Mouse (Mus musculus) thymus, postnatal 25 days (tissue): ENCODE measurements around the gene Ltn1.
A peak's percentile ranks its signal among the peaks of the same experiment; 100 is the strongest.

Experiments
- DNase-seq: peaks from one replicate; pipeline ENCODE4 v3.0.0; 2022

The Ltn1 gene

GRCm38 (mm10) chr16:87387444-87387977 lies 44.9 kb downstream of the Ltn1 start:
- no peak for DNase-seq

DNA sequence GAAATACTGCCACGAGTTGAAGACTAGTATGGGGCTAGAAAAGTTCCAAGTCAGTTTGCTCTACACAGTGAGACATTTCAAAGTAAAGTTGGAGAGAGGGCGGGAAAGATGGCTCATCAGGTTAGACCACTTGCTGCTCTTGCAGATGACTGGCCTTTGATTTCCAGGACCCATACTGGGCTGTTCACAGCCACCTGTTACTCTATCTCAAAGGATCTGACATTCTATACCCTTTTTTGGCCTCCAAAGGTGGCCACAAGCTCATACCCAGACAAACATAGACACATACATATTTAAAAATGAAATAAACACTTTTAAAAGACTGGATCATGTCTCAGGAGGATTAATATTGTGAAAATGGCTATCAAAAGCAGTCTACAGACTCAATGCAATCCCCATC lies 48.0 kb downstream of the Ltn1 start:
- DNase-seq = no peak

- no peak for DNase-seq
Observed at GRCm38 (mm10) chr16:87382996-87383395, 49.4 kb downstream of the Ltn1 start.

- no peak for DNase-seq
Observed at GRCm38 (mm10) chr16:87366445-87366844, 66.0 kb downstream of the Ltn1 start.

- no peak for DNase-seq
Observed at GRCm38 (mm10) chr16:87366035-87366434, 66.4 kb downstream of the Ltn1 start.

DNA sequence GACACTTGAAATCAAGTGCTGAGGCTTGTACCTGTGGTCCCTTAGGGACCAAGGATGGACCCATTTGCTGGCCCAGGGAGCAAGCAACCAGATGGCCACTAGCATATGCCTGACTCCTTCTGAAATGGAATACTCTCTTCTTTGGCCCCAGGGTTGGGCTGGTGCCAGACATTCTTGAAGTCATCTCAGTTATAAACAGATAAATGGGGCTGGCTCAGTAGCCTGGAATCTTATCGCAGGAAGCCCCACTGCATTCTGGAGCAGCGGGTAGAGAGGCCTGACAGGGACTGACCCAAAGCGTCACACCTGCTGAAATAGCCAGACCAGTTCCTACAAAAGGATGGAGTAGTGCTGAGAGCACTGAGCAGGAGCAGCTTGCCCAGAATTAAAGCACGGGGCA lies 68.2 kb downstream of the Ltn1 start:
- DNase-seq = no peak

DNA sequence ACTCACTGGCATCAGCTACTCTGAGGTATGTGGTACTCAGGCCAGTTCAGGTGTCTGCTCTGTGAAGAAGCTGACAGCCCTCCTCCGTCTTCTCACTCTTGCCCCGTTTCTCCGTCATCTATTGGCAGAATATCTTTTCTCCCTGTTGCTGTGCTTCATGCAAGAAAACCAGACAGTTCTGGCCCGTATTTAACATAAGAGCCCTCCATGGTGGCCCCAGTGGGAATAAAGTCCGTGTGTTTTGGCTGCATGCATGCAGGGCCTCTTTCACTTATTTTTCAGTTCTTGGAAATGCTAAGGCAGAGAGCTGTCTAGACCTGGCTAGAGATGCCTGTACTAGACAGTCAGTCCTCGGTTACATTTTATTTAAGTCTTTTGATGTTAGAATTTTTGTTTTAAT lies 72.3 kb downstream of the Ltn1 start:
- no peak for DNase-seq

DNA sequence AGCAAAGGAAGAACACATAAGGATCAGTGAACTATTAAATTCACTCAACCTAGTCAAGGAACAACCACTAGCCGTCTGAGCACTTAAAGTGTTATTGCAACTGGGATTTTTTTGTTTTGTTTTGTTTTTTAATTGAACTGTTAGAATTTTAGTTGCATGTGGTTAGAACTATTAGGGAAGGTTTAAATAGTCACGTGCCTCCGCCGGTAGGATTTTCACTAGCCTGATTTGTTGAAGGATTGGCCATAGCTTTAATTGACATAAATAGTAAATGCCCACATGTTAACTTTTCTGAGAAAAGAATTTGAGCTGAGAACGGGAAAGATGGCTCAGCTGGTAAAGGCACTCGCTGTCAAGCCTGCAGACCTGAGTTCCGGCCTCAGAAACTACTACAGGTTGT lies 77.7 kb downstream of the Ltn1 start:
- no peak for DNase-seq

GRCm38 (mm10) chr16:87354075-87354583 lies 78.3 kb downstream of the Ltn1 start, which contains the start of gene N6amt1:
TSS of gene N6amt1 (plus strand) at chr16:87354185.
- peak; percentile 95 for DNase-seq

DNA sequence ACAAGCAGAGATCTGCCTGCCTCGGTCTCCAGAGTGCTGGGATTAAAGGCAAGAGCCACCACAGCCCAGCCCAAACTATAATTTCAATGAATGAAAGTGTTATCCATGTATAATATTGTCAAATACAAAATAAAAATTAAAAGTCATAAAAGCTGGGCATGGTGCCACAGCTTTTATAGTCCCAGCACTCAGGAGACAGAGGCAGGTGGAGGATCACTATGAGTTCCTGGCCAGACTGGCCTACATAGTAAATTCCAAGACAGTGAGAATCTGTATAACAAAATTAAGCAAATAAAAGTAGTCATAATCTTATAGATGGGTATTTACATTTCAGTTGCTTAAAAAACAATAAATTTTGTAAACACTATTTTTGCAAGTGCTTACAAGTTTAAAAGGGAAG lies 78.8 kb downstream of the Ltn1 start:
- DNase-seq = no peak

DNA sequence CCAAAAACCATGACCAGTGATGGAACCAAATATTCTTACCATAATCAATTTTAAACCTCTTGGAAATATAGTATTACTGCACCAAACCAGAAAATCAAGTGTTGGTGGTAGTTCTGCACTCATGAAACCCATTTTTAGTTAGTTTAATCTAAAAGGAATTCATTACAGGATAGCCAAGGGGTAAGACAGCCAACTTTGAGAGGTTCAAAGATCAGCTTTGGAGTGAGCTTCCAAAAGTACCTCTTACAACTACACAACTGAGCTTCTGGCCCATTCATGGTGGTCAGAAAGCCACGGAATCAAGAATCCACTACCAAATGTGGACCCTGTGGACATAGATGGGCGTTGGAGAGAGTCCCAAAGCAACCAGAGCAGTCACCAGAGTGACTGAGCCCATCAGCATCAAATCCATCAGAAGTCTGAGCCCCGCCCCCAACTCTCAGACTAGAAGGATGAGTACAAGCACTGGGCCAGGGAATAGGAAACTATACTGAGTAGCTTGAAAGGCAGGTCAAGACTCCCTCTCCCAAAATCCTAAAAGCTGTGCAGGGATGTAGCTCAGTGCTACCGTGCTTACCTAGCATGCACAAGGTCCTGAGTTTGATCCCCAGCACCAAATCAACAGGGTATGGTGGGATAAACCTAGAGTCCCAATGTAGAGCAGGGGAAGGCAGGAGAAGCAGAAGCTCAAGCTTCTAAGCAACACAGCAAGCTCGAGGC lies 80.9 kb downstream of the Ltn1 start:
- DNase-seq = no peak

GRCm38 (mm10) chr16:87348133-87348532 lies 84.3 kb downstream of the Ltn1 start:
- no peak for DNase-seq

DNA sequence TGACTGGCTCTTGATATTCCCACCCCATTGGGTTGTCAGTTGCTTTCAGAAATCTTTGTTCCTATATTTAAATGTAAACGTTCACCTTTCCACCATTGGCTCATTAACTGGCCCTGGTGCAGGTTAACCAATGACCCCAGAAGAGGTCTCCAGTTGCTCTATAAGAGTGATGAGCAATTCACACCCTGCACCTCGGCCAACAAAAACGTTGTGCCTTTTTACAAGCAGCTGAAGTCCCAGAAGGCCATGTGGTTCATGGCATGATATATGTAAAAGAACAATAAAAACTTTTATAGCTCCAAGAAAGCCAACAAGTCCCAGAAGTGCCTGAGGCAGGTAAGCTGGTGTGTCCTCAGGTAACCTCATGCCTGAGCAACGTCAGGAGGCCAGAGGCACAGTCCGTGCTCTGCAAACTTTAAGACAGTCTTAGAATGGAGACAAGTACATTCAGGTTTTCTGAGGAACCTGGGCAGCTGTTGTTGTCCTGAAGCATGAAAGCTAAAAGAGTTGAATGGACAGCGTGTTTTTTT lies 91.3 kb downstream of the Ltn1 start:
- DNase-seq = no peak

- no peak for DNase-seq
Observed at GRCm38 (mm10) chr16:87334756-87335155, 97.7 kb downstream of the Ltn1 start.

- no peak for DNase-seq
Observed at GRCm38 (mm10) chr16:87329986-87330385, 102.4 kb downstream of the Ltn1 start.
